Mouse (Mus musculus) liver, adult 2 months (tissue): ENCODE measurements at regions not wholly inside any gene's neighbourhood (a gene's known extent, or its start where the extent isn't known, plus 50 kb on each side); places are given as distances from the start of the nearest gene placed in this dataset.

Experiments used
- DNase-seq: peaks from one replicate; pipeline ENCODE4 v3.0.0-alpha.2; 2011; ENCODE audit warnings: low read depth, low spot score; ENCODE audit errors: extremely low read depth
- H3K27ac ChIP-seq: fragments of 200-500 bp; replicated peaks from 2 replicates; pipeline ENCODE4 v1.5.1; 2012; ENCODE audit warnings: low read depth, mild to moderate bottlenecking, control low read depth, inconsistent platforms, low read length; ENCODE audit not compliant: insufficient read depth
- H3K27me3 ChIP-seq: fragments of 200-500 bp; 2 replicates; pipeline ENCODE4 v1.6.1; 2012; ENCODE audit warnings: mild to moderate bottlenecking, moderate library complexity, low read length, inconsistent platforms; ENCODE audit not compliant: control insufficient read depth, insufficient read depth
- H3K36me3 ChIP-seq: fragments of 200-500 bp; 2 replicates; pipeline ENCODE4 v1.6.1; 2012; ENCODE audit warnings: low read length, inconsistent platforms; ENCODE audit not compliant: control insufficient read depth, insufficient read depth
- H3K4me1 ChIP-seq: fragments of 200-500 bp; 2 replicates; pipeline ENCODE4 v1.6.1; 2011; ENCODE audit warnings: low read length; ENCODE audit not compliant: control insufficient read depth, insufficient read depth
- H3K4me3 ChIP-seq: fragments of 200-500 bp; 2 replicates; pipeline ENCODE4 v1.5.1; 2011; ENCODE audit warnings: low read depth, mild to moderate bottlenecking, control low read depth, low read length, moderate library complexity; ENCODE audit not compliant: insufficient read depth
- H3K79me2 ChIP-seq: fragments of 200-500 bp; 2 replicates; pipeline ENCODE4 v1.6.1; 2012; ENCODE audit warnings: inconsistent platforms, mild to moderate bottlenecking, low read length, moderate library complexity; ENCODE audit not compliant: control insufficient read depth, insufficient read depth
- H3K9ac ChIP-seq: fragments of 200-500 bp; 2 replicates; pipeline ENCODE4 v1.6.1; 2012; ENCODE audit warnings: low read depth, mild to moderate bottlenecking, control low read depth, inconsistent platforms, low read length
- CTCF ChIP-seq: fragments of 200-500 bp; IDR thresholded peaks from 2 replicates; pipeline ENCODE4 v1.5.1; 2011; ENCODE audit warnings: low read depth, low read length, control low read depth
- POLR2A ChIP-seq: fragments of 200-500 bp; IDR thresholded peaks from 2 replicates; pipeline ENCODE4 v1.6.1; 2011; ENCODE audit warnings: low read length, control low read depth; ENCODE audit not compliant: insufficient read depth; ENCODE audit errors: extremely low read depth
- WGBS: fragments of 180-500 bp; shearing (Covaris S2); methylation state at CpG from one replicate; pipeline ENCODE4 v1.1.7; 2018; 5-methylcytosine and 5-hydroxymethylcytosine counted together

- H3K9ac ChIP-seq: no peak overlapping the region
- no peaks in the 10 kb centered on the region for H3K27me3 ChIP-seq
- TF ChIP-seq CTCF: no peak
- TF ChIP-seq POLR2A: no peak
- no peaks in the 10 kb centered on the region for H3K4me1 ChIP-seq
- H3K4me3 ChIP-seq: no peak overlapping the region
- no peaks in the 10 kb centered on the region for H3K36me3 ChIP-seq
- no peak overlapping the region for H3K27ac ChIP-seq
- WGBS: 74% methylated on average over 4 of the region's 4 CpGs
- DNase-seq: no peak
- no peaks in the 10 kb centered on the region for H3K79me2 ChIP-seq
Measured at GRCm38 (mm10) chr15:68811041-68811440, 2310.3 kb upstream of the Lrrc6 start.

- DNase-seq: no peak
- no peak overlapping the region for H3K9ac ChIP-seq
- TF ChIP-seq POLR2A (no peak), CTCF (no peak)
- no peaks in the 10 kb centered on the region for H3K4me1 ChIP-seq
- no peak overlapping the region for H3K27ac ChIP-seq
- 85% methylated on average over 6 of the region's 6 CpGs for WGBS
- H3K4me3 ChIP-seq: no peak overlapping the region
- no peaks in the 10 kb centered on the region for H3K79me2 ChIP-seq
- no peaks in the 10 kb centered on the region for H3K36me3 ChIP-seq
- H3K27me3 ChIP-seq: no peaks in the 10 kb centered on the region
Measured at GRCm38 (mm10) chr15:68810593-68810992, 2309.9 kb upstream of the Lrrc6 start.

- Histone ChIP-seq H3K27ac (no peak overlapping the region), H3K36me3 (no peaks in the 10 kb centered on the region), H3K9ac (no peak overlapping the region), H3K4me3 (no peak overlapping the region), H3K79me2 (no peaks in the 10 kb centered on the region), H3K27me3 (no peaks in the 10 kb centered on the region), H3K4me1 (no peaks in the 10 kb centered on the region)
- 81% methylated on average over 1 of the region's 1 CpGs for WGBS
- no peak for DNase-seq
- TF ChIP-seq CTCF (no peak), POLR2A (no peak)
Measured at GRCm38 (mm10) chr15:68808175-68808574, 2307.5 kb upstream of the Lrrc6 start.

GRCm38 (mm10) chr15:68804254-68804653 is 2303.5 kb upstream of the Lrrc6 start:
- 100% methylated on average over 1 of the region's 1 CpGs for WGBS
- H3K4me1 ChIP-seq: no peaks in the 10 kb centered on the region
- H3K9ac ChIP-seq: no peak overlapping the region
- no peaks in the 10 kb centered on the region for H3K36me3 ChIP-seq
- H3K79me2 ChIP-seq: no peaks in the 10 kb centered on the region
- no peak for DNase-seq
- TF ChIP-seq POLR2A (no peak), CTCF (no peak)
- no peak overlapping the region for H3K27ac ChIP-seq
- H3K4me3 ChIP-seq: no peak overlapping the region
- no peaks in the 10 kb centered on the region for H3K27me3 ChIP-seq

- Histone ChIP-seq H3K79me2 (no peaks in the 10 kb centered on the region), H3K27ac (no peak overlapping the region), H3K27me3 (no peaks in the 10 kb centered on the region), H3K9ac (no peak overlapping the region), H3K4me3 (no peak overlapping the region), H3K4me1 (no peaks in the 10 kb centered on the region), H3K36me3 (no peaks in the 10 kb centered on the region)
- no peak for DNase-seq
- TF ChIP-seq POLR2A (no peak), CTCF (no peak)
- WGBS: 52% methylated on average over 4 of the region's 4 CpGs
Measured at GRCm38 (mm10) chr15:68801763-68802162, 2301.1 kb upstream of the Lrrc6 start.

- Histone ChIP-seq H3K4me3 (no peak overlapping the region), H3K9ac (no peak overlapping the region), H3K4me1 (no peaks in the 10 kb centered on the region), H3K36me3 (no peaks in the 10 kb centered on the region), H3K79me2 (no peaks in the 10 kb centered on the region), H3K27ac (no peak overlapping the region), H3K27me3 (no peaks in the 10 kb centered on the region)
- TF ChIP-seq CTCF: no peak
- no peak for TF ChIP-seq POLR2A
- 51% methylated on average over 2 of the region's 2 CpGs for WGBS
- DNase-seq: no peak
Measured at GRCm38 (mm10) chr15:68797406-68797805, 2296.7 kb upstream of the Lrrc6 start.
